9 mouse cellular contexts compared by ENCODE assay signal in the genomic region with DNA sequence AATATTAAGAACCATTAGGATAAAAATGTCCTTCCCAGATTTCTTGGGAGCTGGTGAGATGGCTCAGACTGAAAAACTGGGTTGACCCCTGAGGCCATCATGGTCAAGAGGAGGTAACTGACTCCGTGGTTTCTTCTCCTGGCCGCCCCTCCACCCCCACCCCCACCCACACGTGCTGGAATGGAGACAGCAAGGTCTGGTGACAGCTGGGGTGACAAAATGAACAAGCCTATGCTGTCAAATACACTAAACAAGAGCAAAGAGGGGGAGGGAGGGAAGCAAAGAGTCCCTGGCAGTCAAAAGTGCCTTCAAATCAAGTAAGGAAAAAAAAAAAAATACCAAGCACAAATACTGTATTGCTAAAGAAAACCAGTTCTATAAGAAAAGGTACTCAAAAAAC. TPM values are rescaled to one million over a fixed set of nuclear protein-coding genes. Genes with fewer than 3 reads are reported as not detected.
DNase-seq lines count a peak whose midpoint lies in the region; ATAC-seq and TF ChIP-seq lines count a peak whose summit lies in the region.
"Had no signal": no experiment of that assay in that cellular context is flagged by ENCODE, and none has a peak within 500 bp of the region (broad histone marks: within the 10 kb centered on the region; RNA-seq: fewer than 3 reads in every experiment).

No protein-coding gene starts in this region.

- H3K36me3 ChIP-seq in heart, embryonic 11.5 days (ENCODE audit: control insufficient read depth, insufficient read depth, low read length) = peaks cover 6% of the 10 kb centered on the region
- peaks cover 28% of the 10 kb centered on the region for H3K36me3 ChIP-seq in G1E (replicated peaks)
- peaks cover 24% of the 10 kb centered on the region for H3K36me3 ChIP-seq in hindbrain, embryonic 10.5 days
- peaks cover 15% of the 10 kb centered on the region for H3K36me3 ChIP-seq in liver, postnatal 0 days (replicated peaks; ENCODE audit: insufficient read depth, low read length)

- TF ChIP-seq CTCF in G1E (IDR thresholded peaks at IDR 0.05; ENCODE audit: low read depth, low read length) = no peak
- TF ChIP-seq CTCF in liver, postnatal 0 days (IDR thresholded peaks at IDR 0.05; ENCODE audit: low read depth) = no peak

- H3K27ac ChIP-seq in heart, embryonic 11.5 days (ENCODE audit: low read depth, low read length) = no peak overlapping the region
- H3K27ac ChIP-seq in hindbrain, embryonic 10.5 days = no peak overlapping the region
- H3K27ac ChIP-seq in liver, postnatal 0 days (ENCODE audit: low read depth) = no peak overlapping the region

- intact Hi-C loops in heart, postnatal 36 days (cut with DNase I) = loop anchor here (5.0 kb wide), 1 partner anchor 71 kb away; no protein-coding TSS in a partner anchor

- no peak for DNase-seq in heart, postnatal 36 days
- no peak for DNase-seq in G1E (ENCODE audit: low spot score)
- DNase-seq in hindbrain, embryonic 10.5 days (ENCODE audit: low spot score) = no peak
- DNase-seq in liver, postnatal 0 days = no peak
- DNase-seq in right cerebral cortex, postnatal 36 days (ENCODE audit: low spot score in 2 of 2) = no peak
- no peak for DNase-seq in kidney, postnatal 25 days
- DNase-seq: gastrocnemius, postnatal 36 days had no signal

- H3K9ac ChIP-seq in heart, embryonic 11.5 days (ENCODE audit: low read depth, low read length) = no peak overlapping the region
- H3K9ac ChIP-seq in liver, postnatal 0 days (replicated peaks) = no peak overlapping the region

- no peaks in the 10 kb centered on the region for H3K27me3 ChIP-seq in heart, embryonic 11.5 days (ENCODE audit: control insufficient read depth, insufficient read depth, low read length)
- no peaks in the 10 kb centered on the region for H3K27me3 ChIP-seq in G1E (ENCODE audit: insufficient read depth, low read length)
- no peaks in the 10 kb centered on the region for H3K27me3 ChIP-seq in hindbrain, embryonic 10.5 days (ENCODE audit: insufficient read depth, poor library complexity, severe bottlenecking)
- no peaks in the 10 kb centered on the region for H3K27me3 ChIP-seq in liver, postnatal 0 days (ENCODE audit: insufficient read depth, low read length)

- H3K9me3 ChIP-seq in heart, embryonic 11.5 days (replicated peaks; ENCODE audit: control insufficient read depth, low read length) = no peaks in the 10 kb centered on the region
- no peaks in the 10 kb centered on the region for H3K9me3 ChIP-seq in G1E (replicated peaks)
- H3K9me3 ChIP-seq in hindbrain, embryonic 10.5 days = no peaks in the 10 kb centered on the region
- H3K9me3 ChIP-seq in liver, postnatal 0 days (ENCODE audit: low read length) = no peaks in the 10 kb centered on the region

- H3K4me3 ChIP-seq in heart, embryonic 11.5 days (ENCODE audit: low read depth, low read length) = peak overlapping the region; percentile 98
- H3K4me3 ChIP-seq in G1E (ENCODE audit: low read depth, low read length) = peak overlapping the region; percentile 55; the same call in 1 of the 2 replicates
- H3K4me3 ChIP-seq in hindbrain, embryonic 10.5 days = peak overlapping the region; percentile 98
- peak overlapping the region; percentile 100 for H3K4me3 ChIP-seq in liver, postnatal 0 days (ENCODE audit: low read depth, low read length)

- WGBS in heart, embryonic 11.5 days (ENCODE audit: insufficient replicate concordance) = 20% methylated on average over 3 of the region's 3 CpGs
- WGBS in hindbrain, embryonic 10.5 days = 30% methylated on average over 3 of the region's 3 CpGs
- 5% methylated on average over 3 of the region's 3 CpGs for WGBS in liver, postnatal 0 days (ENCODE audit: insufficient replicate concordance)

- ATAC-seq in heart, embryonic 11.5 days (replicated peaks; ENCODE audit: insufficient number of reproducible peaks, low FRiP score, low TSS enrichment) = no peak
- no peak for ATAC-seq in G1E (ENCODE audit: extremely low read depth, insufficient number of reproducible peaks, low FRiP score, poor library complexity, severe bottlenecking)
- ATAC-seq in liver, postnatal 0 days = no peak
- ATAC-seq in erythroid progenitor cell, adult 5-6 weeks (replicated peaks; ENCODE audit: low FRiP score, poor library complexity, severe bottlenecking) = no peak

- H3K4me1 ChIP-seq in heart, embryonic 11.5 days (ENCODE audit: control insufficient read depth, insufficient read depth, low read length) = peaks cover 20% of the 10 kb centered on the region
- peaks cover 32% of the 10 kb centered on the region for H3K4me1 ChIP-seq in G1E (ENCODE audit: insufficient read depth, low read depth, low read length)
- H3K4me1 ChIP-seq in hindbrain, embryonic 10.5 days (replicated peaks) = peaks cover 23% of the 10 kb centered on the region
- H3K4me1 ChIP-seq in liver, postnatal 0 days (ENCODE audit: insufficient read depth) = peaks cover 23% of the 10 kb centered on the region

- H3K4me2 ChIP-seq in heart, embryonic 11.5 days = peak overlapping the region; percentile 84
- peak overlapping the region; percentile 71 for H3K4me2 ChIP-seq in liver, postnatal 0 days (ENCODE audit: low read depth, low read length)

- TF ChIP-seq EP300 in liver, postnatal 0 days (IDR thresholded peaks at IDR 0.05; ENCODE audit: low read depth) = no peak

RNA-seq across cellular contexts. Expression of gene Dhx15, which starts 2.1 kb away (rescaled TPM):
- polyA plus RNA-seq in heart, embryonic 11.5 days (2014; fragmentation: Nextera tagmentation; extraction: Ambion mirVana) = 53.7 and 58.5 TPM in 2 replicates
- 10 to 100 TPM; 53.4 TPM for total RNA-seq in heart, postnatal 36 days (2021)
- total RNA-seq in G1E (2014; fragmentation: Nextera tagmentation) (231 and 237 TPM in 2 replicates), G1E (2017) (262 and 303 TPM in 2 replicates)
- polyA plus RNA-seq in G1E (2012) = 96.8 and 101 TPM in 2 replicates
- 174 and 201 TPM in 2 replicates for polyA plus RNA-seq in hindbrain, embryonic 10.5 days (2016; fragmentation: Nextera tagmentation; extraction: Ambion mirVana)
- 36.0 and 39.3 TPM in 2 replicates for polyA plus RNA-seq in liver, postnatal 0 days (2015; fragmentation: Nextera tagmentation; extraction: Ambion mirVana)
- 141 and 156 TPM in 2 replicates for total RNA-seq in erythroid progenitor cell, adult 5-6 weeks (2015; ENCODE audit: low replicate concordance)
- total RNA-seq in erythroid progenitor cell, adult 5-6 weeks (2017; ENCODE audit: low replicate concordance) = 160 and 221 TPM in 2 replicates
